Mouse (Mus musculus): ENCODE measurements around the gene Rps2. TPM values are rescaled to one million over a fixed set of nuclear protein-coding genes. Genes with fewer than 3 reads are reported as not detected.
A peak's percentile ranks its signal among the peaks of the same experiment; 100 is the strongest.

Rps2 gene
- polyA plus RNA-seq, 1 experiment from 2014 or later: 1,299 TPM

- Histone ChIP-seq H3K27ac (ENCODE audit: low read depth, low read length) (no peak overlapping the region), H3K9ac (ENCODE audit: low read depth, low read length) (no peak overlapping the region), H3K4me2 (replicated peaks; ENCODE audit: low read depth, low read length) (no peak overlapping the region), H3K36me3 (ENCODE audit: control insufficient read depth, insufficient read depth, low read length) (no peaks in the 10 kb centered on the region), H3K4me3 (ENCODE audit: low read depth, low read length) (no peak overlapping the region), H3K27me3 (ENCODE audit: control insufficient read depth, insufficient read depth, low read length) (no peaks in the 10 kb centered on the region; the same call in 1 of the 2 replicates), H3K4me1 (replicated peaks; ENCODE audit: control insufficient read depth, insufficient read depth, low read length) (peaks cover 3% of the 10 kb centered on the region), H3K9me3 (ENCODE audit: control insufficient read depth, low read length) (no peaks in the 10 kb centered on the region)
- ATAC-seq (ENCODE audit: low FRiP score) (no peak), DNase-seq (ENCODE audit: low spot score) (no peak)
- WGBS: 77% methylated on average over 12 of the region's 12 CpGs
Measured at GRCm38 (mm10) chr17:24732233-24732935, 14.5 kb downstream of the Rps2 start.

GRCm38 (mm10) chr17:24733434-24734050, 15.6 kb downstream of the Rps2 start:
- Histone ChIP-seq H3K27me3 (ENCODE audit: control insufficient read depth, insufficient read depth, low read length) (no peaks in the 10 kb centered on the region), H3K4me3 (ENCODE audit: low read depth, low read length) (no peak overlapping the region), H3K9ac (ENCODE audit: low read depth, low read length) (no peak overlapping the region), H3K4me2 (replicated peaks; ENCODE audit: low read depth, low read length) (no peak overlapping the region), H3K9me3 (ENCODE audit: control insufficient read depth, low read length) (no peaks in the 10 kb centered on the region), H3K36me3 (ENCODE audit: control insufficient read depth, insufficient read depth, low read length) (no peaks in the 10 kb centered on the region), H3K27ac (ENCODE audit: low read depth, low read length) (no peak overlapping the region), H3K4me1 (replicated peaks; ENCODE audit: control insufficient read depth, insufficient read depth, low read length) (peaks cover 3% of the 10 kb centered on the region)
- no peak for DNase-seq (ENCODE audit: low spot score)
- 92% methylated on average over 21 of the region's 21 CpGs for WGBS
- no peak for ATAC-seq (ENCODE audit: low FRiP score)

DNA sequence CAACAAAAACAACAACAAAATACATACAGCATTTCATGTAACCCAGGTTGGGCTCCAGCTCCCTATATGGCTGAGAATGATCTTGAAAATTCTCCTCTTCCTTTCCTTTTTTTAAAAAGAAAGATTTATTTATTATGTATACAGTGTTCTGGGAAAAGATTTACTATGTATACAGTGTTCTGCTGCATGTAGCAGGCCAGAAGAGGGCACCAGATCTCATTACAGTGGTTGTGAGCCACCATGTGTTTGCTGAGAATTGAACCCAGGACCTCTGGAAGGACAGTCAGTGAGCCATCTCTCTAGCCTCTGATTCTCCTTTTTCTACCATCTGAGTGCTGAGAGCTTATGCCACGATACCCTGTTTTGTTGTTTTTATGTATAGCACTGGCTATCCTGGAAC, 16.6 kb downstream of the Rps2 start:
- Histone ChIP-seq H3K4me2 (replicated peaks; ENCODE audit: low read depth, low read length) (no peak overlapping the region), H3K27me3 (ENCODE audit: control insufficient read depth, insufficient read depth, low read length) (no peaks in the 10 kb centered on the region), H3K9ac (ENCODE audit: low read depth, low read length) (no peak overlapping the region), H3K9me3 (ENCODE audit: control insufficient read depth, low read length) (no peaks in the 10 kb centered on the region), H3K4me1 (replicated peaks; ENCODE audit: control insufficient read depth, insufficient read depth, low read length) (peaks cover 3% of the 10 kb centered on the region), H3K4me3 (ENCODE audit: low read depth, low read length) (no peak overlapping the region), H3K27ac (ENCODE audit: low read depth, low read length) (no peak overlapping the region), H3K36me3 (ENCODE audit: control insufficient read depth, insufficient read depth, low read length) (no peaks in the 10 kb centered on the region)
- ATAC-seq (ENCODE audit: low FRiP score): no peak
- no peak for DNase-seq (ENCODE audit: low spot score)
- 77% methylated on average over 1 of the region's 1 CpGs for WGBS

DNA sequence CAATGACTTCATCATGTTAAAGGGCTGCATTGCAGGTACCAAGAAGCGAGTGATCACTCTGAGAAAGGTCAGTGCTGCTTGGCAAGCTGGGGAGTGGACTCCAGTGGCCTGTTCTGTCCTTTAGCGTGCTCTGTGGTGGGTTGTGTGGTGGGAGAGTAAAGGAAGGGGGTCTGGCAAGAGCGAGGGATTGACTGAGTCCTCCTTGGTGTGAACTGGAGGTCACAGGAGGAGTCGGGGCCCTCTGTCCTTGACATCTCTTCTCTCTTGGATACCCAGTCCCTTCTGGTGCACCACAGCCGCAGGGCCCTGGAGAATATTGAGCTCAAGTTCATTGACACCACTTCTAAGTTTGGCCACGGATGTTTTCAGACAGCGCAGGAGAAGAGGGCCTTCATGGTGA, 17.5 kb downstream of the Rps2 start:
- DNase-seq (ENCODE audit: low spot score) (no peak), ATAC-seq (ENCODE audit: low FRiP score) (no peak)
- Histone ChIP-seq H3K36me3 (ENCODE audit: control insufficient read depth, insufficient read depth, low read length) (no peaks in the 10 kb centered on the region), H3K4me1 (replicated peaks; ENCODE audit: control insufficient read depth, insufficient read depth, low read length) (peaks cover 3% of the 10 kb centered on the region), H3K4me2 (replicated peaks; ENCODE audit: low read depth, low read length) (no peak overlapping the region; the same call in 1 of the 2 replicates), H3K27ac (ENCODE audit: low read depth, low read length) (no peak overlapping the region), H3K9me3 (ENCODE audit: control insufficient read depth, low read length) (no peaks in the 10 kb centered on the region), H3K27me3 (ENCODE audit: control insufficient read depth, insufficient read depth, low read length) (no peaks in the 10 kb centered on the region), H3K4me3 (ENCODE audit: low read depth, low read length) (no peak overlapping the region), H3K9ac (ENCODE audit: low read depth, low read length) (no peak overlapping the region)
- WGBS: 90% methylated on average over 7 of the region's 7 CpGs

- no peaks in the 10 kb centered on the region for H3K27me3 ChIP-seq (ENCODE audit: control insufficient read depth, insufficient read depth, low read length)
Measured at GRCm38 (mm10) chr17:24736330-24737051, 18.6 kb downstream of the Rps2 start, which contains the start of gene Msrb1. Gene Msrb1, plus strand, starts transcription at chr17:24736642.

DNA sequence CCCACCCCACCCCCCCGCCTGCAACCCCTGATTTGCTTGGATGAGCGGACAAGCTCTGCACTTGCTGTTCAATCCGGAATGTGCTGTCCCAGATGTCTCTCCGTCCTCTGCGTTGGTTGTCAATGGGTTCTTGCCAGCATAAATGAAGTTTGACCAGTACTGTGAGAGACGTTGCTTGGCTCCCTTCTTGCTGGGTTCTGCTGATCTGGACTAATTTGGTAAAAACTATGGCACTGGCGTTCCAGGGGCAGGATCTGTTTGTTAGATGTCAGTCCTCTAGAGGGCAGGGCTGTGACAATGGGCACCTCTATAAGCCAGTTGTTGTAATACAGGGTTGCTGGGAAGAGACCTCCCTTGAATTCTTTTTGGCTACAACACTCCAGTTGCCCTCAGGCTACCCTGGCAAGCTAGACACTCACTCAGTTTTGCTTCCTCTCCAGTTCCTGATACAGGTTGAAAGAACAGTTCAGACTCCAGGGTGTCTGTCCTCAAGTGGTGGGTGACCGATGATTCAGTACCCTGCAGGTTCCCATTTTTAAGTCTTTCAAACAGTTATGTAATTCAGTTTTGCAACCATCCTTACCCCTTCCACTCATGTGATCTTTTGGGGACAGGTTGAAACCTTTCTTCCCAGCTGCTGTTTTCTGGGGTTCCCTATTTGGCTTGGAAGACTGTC, 19.4 kb downstream of the Rps2 start:
- H3K9ac ChIP-seq (ENCODE audit: low read depth, low read length): no peak overlapping the region; the same call in 1 of the 2 replicates
- H3K27ac ChIP-seq (ENCODE audit: low read depth, low read length): no peak overlapping the region
- ATAC-seq (ENCODE audit: low FRiP score) (no peak), DNase-seq (ENCODE audit: low spot score) (no peak)
- no peaks in the 10 kb centered on the region for H3K27me3 ChIP-seq (ENCODE audit: control insufficient read depth, insufficient read depth, low read length)
- H3K4me2 ChIP-seq (replicated peaks; ENCODE audit: low read depth, low read length): peak overlapping the region; percentile 77
- H3K9me3 ChIP-seq (ENCODE audit: control insufficient read depth, low read length): no peaks in the 10 kb centered on the region
- WGBS: 25% methylated on average over 8 of the region's 8 CpGs
- peak overlapping the region; percentile 44 for H3K4me3 ChIP-seq (ENCODE audit: low read depth, low read length)
- H3K4me1 ChIP-seq (replicated peaks; ENCODE audit: control insufficient read depth, insufficient read depth, low read length): peaks cover 3% of the 10 kb centered on the region
- no peaks in the 10 kb centered on the region for H3K36me3 ChIP-seq (ENCODE audit: control insufficient read depth, insufficient read depth, low read length)

More at GRCm38 (mm10) chr17:24736330-24737051, 18.6 kb downstream of the Rps2 start, which contains the start of gene Msrb1:
- peak within 1 kb of the TSS; percentile 42 for H3K9ac ChIP-seq (ENCODE audit: low read depth, low read length)
- H3K27ac ChIP-seq (ENCODE audit: low read depth, low read length): no peak within 1 kb of the TSS
- under 1% methylated on average over 29 of the region's 29 CpGs for WGBS
- peak; percentile 97 for ATAC-seq (ENCODE audit: low FRiP score)
- DNase-seq (ENCODE audit: low spot score): peak; percentile 96
- H3K4me1 ChIP-seq (replicated peaks; ENCODE audit: control insufficient read depth, insufficient read depth, low read length): peaks cover 3% of the 10 kb centered on the region
- H3K9me3 ChIP-seq (ENCODE audit: control insufficient read depth, low read length): no peaks in the 10 kb centered on the region
- peak within 1 kb of the TSS; percentile 77 for H3K4me2 ChIP-seq (replicated peaks; ENCODE audit: low read depth, low read length)
- H3K4me3 ChIP-seq (ENCODE audit: low read depth, low read length): peak within 1 kb of the TSS; percentile 44
- H3K36me3 ChIP-seq (ENCODE audit: control insufficient read depth, insufficient read depth, low read length): no peaks in the 10 kb centered on the region

- Histone ChIP-seq H3K4me1 (replicated peaks; ENCODE audit: control insufficient read depth, insufficient read depth, low read length) (peaks cover 3% of the 10 kb centered on the region), H3K27me3 (ENCODE audit: control insufficient read depth, insufficient read depth, low read length) (no peaks in the 10 kb centered on the region), H3K9me3 (ENCODE audit: control insufficient read depth, low read length) (no peaks in the 10 kb centered on the region), H3K27ac (ENCODE audit: low read depth, low read length) (no peak overlapping the region), H3K36me3 (ENCODE audit: control insufficient read depth, insufficient read depth, low read length) (no peaks in the 10 kb centered on the region), H3K4me3 (ENCODE audit: low read depth, low read length) (no peak overlapping the region), H3K9ac (ENCODE audit: low read depth, low read length) (no peak overlapping the region), H3K4me2 (replicated peaks; ENCODE audit: low read depth, low read length) (no peak overlapping the region)
- ATAC-seq (ENCODE audit: low FRiP score) (no peak), DNase-seq (ENCODE audit: low spot score) (no peak)
- WGBS: 82% methylated on average over 4 of the region's 4 CpGs
Measured at GRCm38 (mm10) chr17:24738238-24738637, 20.3 kb downstream of the Rps2 start.

DNA sequence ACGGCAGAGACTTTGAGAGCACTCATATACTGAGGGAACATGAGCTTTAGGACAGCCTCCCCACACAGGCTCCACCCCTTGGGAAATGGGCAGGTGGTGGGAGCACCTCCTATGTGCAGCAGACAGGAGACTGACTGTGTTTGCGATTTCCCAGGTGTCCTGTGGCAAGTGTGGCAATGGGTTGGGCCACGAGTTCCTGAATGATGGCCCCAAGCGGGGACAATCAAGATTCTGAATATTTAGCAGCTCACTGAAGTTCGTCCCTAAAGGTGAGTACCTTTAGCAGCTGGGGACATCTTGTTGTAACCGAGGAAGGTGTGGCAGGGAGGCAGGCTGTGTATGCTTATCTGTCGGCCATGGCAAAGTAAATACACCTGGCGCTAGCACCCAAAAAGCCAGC, 22.0 kb downstream of the Rps2 start:
- Histone ChIP-seq H3K4me1 (replicated peaks; ENCODE audit: control insufficient read depth, insufficient read depth, low read length) (peaks cover 3% of the 10 kb centered on the region), H3K27ac (ENCODE audit: low read depth, low read length) (no peak overlapping the region), H3K27me3 (ENCODE audit: control insufficient read depth, insufficient read depth, low read length) (no peaks in the 10 kb centered on the region), H3K9me3 (ENCODE audit: control insufficient read depth, low read length) (no peaks in the 10 kb centered on the region), H3K36me3 (ENCODE audit: control insufficient read depth, insufficient read depth, low read length) (no peaks in the 10 kb centered on the region), H3K4me3 (ENCODE audit: low read depth, low read length) (no peak overlapping the region), H3K4me2 (replicated peaks; ENCODE audit: low read depth, low read length) (no peak overlapping the region), H3K9ac (ENCODE audit: low read depth, low read length) (no peak overlapping the region)
- DNase-seq (ENCODE audit: low spot score) (no peak), ATAC-seq (ENCODE audit: low FRiP score) (no peak)
- WGBS: 79% methylated on average over 8 of the region's 8 CpGs
